Mouse (Mus musculus) heart, embryonic 13.5 days (tissue): ENCODE measurements around the gene Plekhg5. TPM values are rescaled to one million over a fixed set of nuclear protein-coding genes. Genes with fewer than 3 reads are reported as not detected.
"Not testable (repeated sequence)": the region's sequence is repeated elsewhere in the genome, so short reads cannot be mapped to it uniquely, and the experiment has no call there.

Experiments used
- ATAC-seq: fragments of 200-750 bp; cut with Nextera tagmentation; 2 replicates; pipeline ENCODE4 v1.8.0; 2017; ENCODE audit warnings: moderate TSS enrichment; ENCODE audit not compliant: insufficient number of reproducible peaks, low FRiP score, low TSS enrichment; ENCODE audit errors: extremely low read depth
- H3K27ac ChIP-seq: fragments of 300-500 bp; sonication (generic); replicated peaks from 2 replicates; pipeline ENCODE4 v1.5.1; 2015; ENCODE audit warnings: moderate library complexity, mild to moderate bottlenecking, inconsistent platforms
- H3K27me3 ChIP-seq: fragments of 300-500 bp; sonication (generic); replicated peaks from 2 replicates; pipeline ENCODE4 v1.6.1; 2015; ENCODE audit warnings: mild to moderate bottlenecking, inconsistent platforms
- H3K36me3 ChIP-seq: fragments of 300-500 bp; sonication (generic); 2 replicates; pipeline ENCODE4 v1.6.1; 2015; ENCODE audit warnings: mild to moderate bottlenecking, inconsistent platforms
- H3K4me1 ChIP-seq: fragments of 300-500 bp; sonication (generic); 2 replicates; pipeline ENCODE4 v1.6.1; 2015; ENCODE audit warnings: inconsistent platforms
- H3K4me2 ChIP-seq: fragments of 300-500 bp; sonication (generic); 2 replicates; pipeline ENCODE4 v1.6.1; 2015; ENCODE audit warnings: inconsistent platforms, mild to moderate bottlenecking, moderate library complexity
- H3K4me3 ChIP-seq: fragments of 300-500 bp; sonication (generic); 2 replicates; pipeline ENCODE4 v1.5.1; 2015; ENCODE audit warnings: moderate library complexity, mild to moderate bottlenecking, inconsistent platforms
- H3K9ac ChIP-seq: fragments of 300-500 bp; sonication (generic); 2 replicates; pipeline ENCODE4 v1.6.1; 2015; ENCODE audit warnings: inconsistent platforms, mild to moderate bottlenecking, moderate library complexity
- H3K9me3 ChIP-seq: fragments of 300-500 bp; sonication (generic); 2 replicates; pipeline ENCODE4 v1.6.1; 2016; ENCODE audit warnings: inconsistent platforms
- WGBS: fragments of 180-500 bp; shearing (Covaris S2); methylation state at CpG from one replicate; pipeline ENCODE4 v1.1.7; 2015; ENCODE audit warnings: mixed read lengths; 5-methylcytosine and 5-hydroxymethylcytosine counted together
- polyA plus RNA-seq: library from polyadenylated mRNA; unstranded; fragments of >200 nt; fragmentation: Nextera tagmentation; extraction: Ambion mirVana; gene quantifications from 2 replicates; pipeline ENCODE4 v1.2.1, GENCODE M21; 2015

The Plekhg5 gene
- polyA plus RNA-seq, result 11.6 and 12.7 TPM in 2 replicates

DNA sequence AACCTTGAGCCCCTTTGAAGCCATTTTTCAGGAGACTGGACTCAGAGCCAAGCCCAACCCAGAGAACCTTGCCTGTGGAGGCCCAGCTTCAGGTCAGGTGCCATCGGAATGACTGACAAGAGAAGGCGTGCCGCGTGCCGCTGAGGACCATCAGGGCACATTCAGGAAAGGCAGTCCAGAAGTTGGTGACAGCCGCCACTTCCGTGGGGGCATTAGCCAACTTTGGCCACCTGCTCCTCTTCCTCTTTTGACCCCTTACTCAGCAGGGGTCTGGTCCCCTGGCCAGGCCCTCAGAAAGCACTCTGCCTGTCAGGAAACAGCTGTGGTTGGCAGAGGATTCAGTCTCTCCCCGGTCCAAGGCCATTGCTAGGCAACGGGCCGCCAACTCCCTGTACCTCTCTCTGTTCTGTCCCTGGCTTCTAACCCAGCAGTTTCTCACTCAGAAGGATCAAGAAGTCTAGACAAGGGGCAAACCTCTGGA lies at the start of gene Plekhg5:
Gene Plekhg5 (plus strand): TSS at position 378 of the 481 bp plus-strand sequence.
- no peak for ATAC-seq
- H3K4me2 ChIP-seq, result no peak within 1 kb of the TSS

DNA sequence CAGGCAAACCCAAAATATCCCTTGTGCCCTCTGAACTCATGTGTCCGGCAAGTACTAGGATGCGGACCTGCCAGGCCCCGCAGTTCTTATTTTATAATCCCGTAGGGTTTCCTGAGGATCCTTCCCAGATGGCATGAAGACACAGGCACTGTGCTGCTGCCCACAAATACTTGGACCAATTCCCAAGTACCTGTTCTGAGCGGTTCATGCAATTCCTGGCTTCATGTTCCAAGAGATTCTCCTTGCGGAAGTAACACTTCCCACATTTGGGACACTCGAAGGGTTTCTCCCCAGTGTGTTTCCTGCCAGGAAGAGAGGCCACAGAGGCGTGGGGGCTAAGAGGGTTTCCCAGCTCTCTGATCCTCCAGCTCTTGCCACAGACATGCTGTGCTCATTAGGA lies 49.8 kb upstream of the Plekhg5 start:
- Histone ChIP-seq H3K4me3 (no peak overlapping the region), H3K27me3 (no peaks in the 10 kb centered on the region), H3K9ac (0 out of 2 replicates have a peak overlapping the region, but pooled peaks have one; percentile 33), H3K27ac (no peak overlapping the region), H3K4me2 (no peak overlapping the region), H3K9me3 (no peaks in the 10 kb centered on the region), H3K36me3 (peaks cover 86% of the 10 kb centered on the region), H3K4me1 (peaks cover 30% of the 10 kb centered on the region)
- no peak for ATAC-seq
- WGBS, result 76% methylated on average over 8 of the region's 8 CpGs

More for the DNA sequence above, at the start of gene Plekhg5:
- H3K4me1 ChIP-seq, result peaks cover 15% of the 10 kb centered on the region
- H3K9me3 ChIP-seq, result no peaks in the 10 kb centered on the region
- 58% methylated on average over 10 of the region's 10 CpGs for WGBS
- no peaks in the 10 kb centered on the region for H3K36me3 ChIP-seq
- H3K4me3 ChIP-seq, result no peak within 1 kb of the TSS
- H3K27ac ChIP-seq, result 0 out of 2 replicates have a peak within 1 kb of the TSS, but pooled peaks have one; percentile 5
- H3K27me3 ChIP-seq, result no peaks in the 10 kb centered on the region
- peak within 1 kb of the TSS; percentile 28; the same call in 1 of the 2 replicates for H3K9ac ChIP-seq

GRCm38 (mm10) chr4:152024525-152024924 lies 47.8 kb upstream of the Plekhg5 start:
- H3K4me1 ChIP-seq, result peaks cover 42% of the 10 kb centered on the region
- H3K27me3 ChIP-seq, result no peaks in the 10 kb centered on the region
- no peak for ATAC-seq
- peaks cover 66% of the 10 kb centered on the region for H3K36me3 ChIP-seq
- H3K4me3 ChIP-seq, result no peak overlapping the region
- no peaks in the 10 kb centered on the region for H3K9me3 ChIP-seq
- H3K9ac ChIP-seq, result peak overlapping the region; percentile 90; the same call in 1 of the 2 replicates
- no peak overlapping the region for H3K4me2 ChIP-seq
- 93% methylated on average over 11 of the region's 11 CpGs for WGBS
- H3K27ac ChIP-seq, result no peak overlapping the region

GRCm38 (mm10) chr4:152026751-152027508 lies 45.4 kb upstream of the Plekhg5 start:
- H3K36me3 ChIP-seq, result peaks cover 42% of the 10 kb centered on the region
- peak; percentile 22 for ATAC-seq
- peak overlapping the region; percentile 78 for H3K27ac ChIP-seq
- H3K27me3 ChIP-seq, result peaks cover 6% of the 10 kb centered on the region
- H3K4me3 ChIP-seq, result peak overlapping the region; percentile 88
- no peaks in the 10 kb centered on the region for H3K9me3 ChIP-seq
- H3K4me2 ChIP-seq, result peak overlapping the region; percentile 99
- H3K4me1 ChIP-seq, result peaks cover 45% of the 10 kb centered on the region
- peak overlapping the region; percentile 90 for H3K9ac ChIP-seq
- 3% methylated on average over 30 of the region's 41 CpGs for WGBS

- Histone ChIP-seq H3K4me3 (peak within 1 kb of the TSS; percentile 88), H3K4me2 (peak within 1 kb of the TSS; percentile 99), H3K9ac (peak within 1 kb of the TSS; percentile 90), H3K36me3 (peaks cover 36% of the 10 kb centered on the region), H3K27me3 (peaks cover 12% of the 10 kb centered on the region), H3K9me3 (no peaks in the 10 kb centered on the region), H3K4me1 (peaks cover 45% of the 10 kb centered on the region), H3K27ac (peak within 1 kb of the TSS; percentile 78)
- peak; percentile 93 for ATAC-seq
- under 1% methylated on average over 35 of the region's 35 CpGs for WGBS
Measured at GRCm38 (mm10) chr4:152027524-152027923, 44.8 kb upstream of the Plekhg5 start, which contains the start of gene Zbtb48. Gene Zbtb48 (minus strand): TSS chr4:152027671.

DNA sequence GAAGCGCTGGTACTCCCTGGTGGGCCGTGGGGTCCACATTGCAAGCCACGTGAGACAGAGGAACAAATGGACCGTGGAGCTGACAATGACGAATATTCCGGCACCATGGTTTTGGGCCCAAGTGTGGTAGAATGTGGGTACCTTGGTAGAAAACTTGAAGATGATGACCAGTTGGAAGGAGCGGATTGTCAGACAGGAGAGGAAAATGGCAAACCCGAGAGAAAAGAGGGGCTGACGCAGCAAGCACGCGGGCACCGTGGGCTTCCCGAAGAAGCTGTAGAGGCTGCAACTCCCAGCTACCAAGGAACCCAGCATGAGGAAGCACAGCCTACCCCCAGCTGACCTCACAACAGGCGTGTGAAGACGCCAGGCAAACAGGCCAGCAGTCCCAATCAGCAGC lies 43.8 kb upstream of the Plekhg5 start:
- H3K9ac ChIP-seq, result peak overlapping the region; percentile 80
- H3K27me3 ChIP-seq, result peaks cover 16% of the 10 kb centered on the region
- H3K4me3 ChIP-seq, result peak overlapping the region; percentile 88
- ATAC-seq, result no peak
- WGBS, result 56% methylated on average over 15 of the region's 15 CpGs
- H3K36me3 ChIP-seq, result peaks cover 26% of the 10 kb centered on the region
- H3K27ac ChIP-seq, result no peak overlapping the region
- no peaks in the 10 kb centered on the region for H3K9me3 ChIP-seq
- H3K4me1 ChIP-seq, result peaks cover 45% of the 10 kb centered on the region
- peak overlapping the region; percentile 99 for H3K4me2 ChIP-seq

- peaks cover 45% of the 10 kb centered on the region for H3K4me1 ChIP-seq
- no peak overlapping the region for H3K4me3 ChIP-seq
- H3K9me3 ChIP-seq, result no peaks in the 10 kb centered on the region
- no peak overlapping the region for H3K4me2 ChIP-seq
- H3K36me3 ChIP-seq, result peaks cover 20% of the 10 kb centered on the region
- no peak for ATAC-seq
- no peak overlapping the region for H3K9ac ChIP-seq
- H3K27ac ChIP-seq, result no peak overlapping the region
- 32% methylated on average over 5 of the region's 5 CpGs for WGBS
- peaks cover 19% of the 10 kb centered on the region for H3K27me3 ChIP-seq
Measured at GRCm38 (mm10) chr4:152029087-152029486, 43.2 kb upstream of the Plekhg5 start.

- Histone ChIP-seq H3K4me3 (no peak overlapping the region), H3K9me3 (no peaks in the 10 kb centered on the region), H3K4me2 (no peak overlapping the region), H3K9ac (no peak overlapping the region), H3K27me3 (peaks cover 19% of the 10 kb centered on the region), H3K36me3 (peaks cover 11% of the 10 kb centered on the region), H3K4me1 (peaks cover 36% of the 10 kb centered on the region), H3K27ac (no peak overlapping the region)
- WGBS, result 79% methylated on average over 4 of the region's 4 CpGs
- ATAC-seq, result no peak
Measured at GRCm38 (mm10) chr4:152029997-152030396, 42.3 kb upstream of the Plekhg5 start.

DNA sequence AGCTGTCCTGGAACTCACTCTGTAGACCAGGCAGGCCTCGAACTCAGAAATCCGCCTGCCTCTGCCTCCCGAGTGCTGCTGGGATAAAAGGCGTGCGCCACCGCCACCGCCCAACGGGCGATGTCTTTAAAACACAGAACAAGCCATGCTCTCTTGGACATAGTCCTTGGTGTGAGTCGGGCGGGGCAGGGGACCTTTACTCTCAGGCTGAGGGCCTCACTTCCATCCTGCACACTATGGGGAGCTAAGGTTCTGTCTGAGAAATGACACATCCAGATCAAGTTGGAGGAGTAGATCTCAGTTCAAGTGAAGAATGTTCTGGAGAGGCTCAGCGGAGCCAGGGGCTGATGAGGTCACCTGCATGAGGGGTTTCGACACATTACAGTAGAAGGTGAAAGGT lies 39.4 kb upstream of the Plekhg5 start:
- no peaks in the 10 kb centered on the region for H3K9me3 ChIP-seq
- no peaks in the 10 kb centered on the region for H3K36me3 ChIP-seq
- peaks cover 13% of the 10 kb centered on the region for H3K4me1 ChIP-seq
- H3K4me2 ChIP-seq, result no peak overlapping the region
- H3K9ac ChIP-seq, result no peak overlapping the region
- no peak overlapping the region for H3K4me3 ChIP-seq
- H3K27ac ChIP-seq, result no peak overlapping the region
- 81% methylated on average over 13 of the region's 13 CpGs for WGBS
- peaks cover 19% of the 10 kb centered on the region for H3K27me3 ChIP-seq
- no peak for ATAC-seq

- Histone ChIP-seq H3K4me1 (peaks cover 14% of the 10 kb centered on the region), H3K27me3 (peaks cover 18% of the 10 kb centered on the region)
- H3K9ac ChIP-seq, H3K4me3 ChIP-seq, H3K27ac ChIP-seq, H3K4me2 ChIP-seq, H3K9me3 ChIP-seq, H3K36me3 ChIP-seq, ATAC-seq: not testable (repeated sequence)
- WGBS, result 89% methylated on average over 6 of the region's 6 CpGs
Measured at GRCm38 (mm10) chr4:152036464-152036863, 35.8 kb upstream of the Plekhg5 start.

- H3K4me3 ChIP-seq, result peak within 1 kb of the TSS; percentile 90
- H3K27me3 ChIP-seq, result peaks cover 3% of the 10 kb centered on the region; the same call in 1 of the 2 replicates
- H3K9ac ChIP-seq, result peak within 1 kb of the TSS; percentile 90
- H3K4me1 ChIP-seq, result peaks cover 14% of the 10 kb centered on the region
- peaks cover 25% of the 10 kb centered on the region for H3K36me3 ChIP-seq
- H3K27ac ChIP-seq, result no peak within 1 kb of the TSS
- peak within 1 kb of the TSS; percentile 99 for H3K4me2 ChIP-seq
- H3K9me3 ChIP-seq, result no peaks in the 10 kb centered on the region
- no peak for ATAC-seq
- WGBS, result 38% methylated on average over 10 of the region's 10 CpGs
Measured at GRCm38 (mm10) chr4:152038225-152038984, 33.9 kb upstream of the Plekhg5 start, which contains the start of gene Tas1r1. Gene Tas1r1 (minus strand): TSS chr4:152038568.
